Mouse (Mus musculus): Measurements from ENCODE around the gene Pde4b. TPM values are rescaled to one million over a fixed set of nuclear protein-coding genes. Genes with fewer than 3 reads are reported as not detected.

Gene Pde4b
- total RNA-seq, 2 experiments from 2014 or later, result 123 to 127 TPM

DNA sequence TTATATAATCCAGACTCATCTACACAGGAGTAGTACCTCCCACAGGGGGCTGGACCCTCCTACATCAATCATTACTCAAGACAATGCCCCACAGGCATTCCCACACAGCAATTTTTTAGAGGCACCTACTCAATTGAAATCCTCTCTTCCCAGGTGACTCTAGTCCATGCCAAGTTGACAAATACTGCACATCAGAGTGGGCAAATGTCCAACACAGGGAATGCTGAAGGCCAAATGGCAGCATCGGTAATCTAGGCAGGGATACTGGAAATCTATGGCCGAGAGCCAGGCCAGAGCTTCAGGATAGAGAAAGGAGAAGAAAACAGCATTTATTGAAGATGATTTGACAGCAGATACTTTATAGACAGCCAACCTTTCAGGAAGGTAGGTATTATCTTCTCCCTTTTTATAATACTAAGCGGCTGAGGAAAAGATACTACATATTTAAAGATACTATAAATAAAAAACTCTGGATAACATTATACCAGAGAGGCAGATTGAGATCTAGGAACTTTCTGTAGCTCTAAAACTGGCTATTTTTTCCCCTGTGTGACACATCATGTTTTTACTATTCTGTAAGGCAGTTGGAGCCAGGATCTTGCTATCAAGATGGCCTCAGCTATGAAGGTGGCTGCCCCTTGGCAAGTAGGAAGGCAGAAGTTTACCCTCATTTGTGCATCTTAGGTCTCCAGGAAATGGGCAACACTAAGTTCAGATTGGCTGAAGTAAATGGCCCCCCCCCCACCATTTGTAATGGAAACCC is 266.5 kb downstream of the Pde4b start:
- Histone ChIP-seq H3K4me3 (no peak overlapping the region), H3K27ac (peak overlapping the region; percentile 68)
- TF ChIP-seq CTCF (IDR thresholded peaks at IDR 0.05), result no peak
- intact Hi-C loops (cut with DNase I), result no loop called here
- no peak for DNase-seq (ENCODE audit: extremely low spot score in 1 of 2, low spot score in 2 of 2)

- no peak for DNase-seq (ENCODE audit: extremely low spot score in 1 of 2, low spot score in 2 of 2)
- Histone ChIP-seq H3K27ac (no peak overlapping the region), H3K4me3 (no peak overlapping the region)
- no peak for TF ChIP-seq CTCF (IDR thresholded peaks at IDR 0.05)
- intact Hi-C loops (cut with DNase I), result no loop called here
These were observed 280.9 kb downstream of the Pde4b start for GRCm38 (mm10) chr4:102368105-102368735.

GRCm38 (mm10) chr4:102374614-102375013 is 287.3 kb downstream of the Pde4b start:
- no peak for TF ChIP-seq CTCF (IDR thresholded peaks at IDR 0.05)
- no peak for DNase-seq (ENCODE audit: extremely low spot score in 1 of 2, low spot score in 2 of 2)
- no peak overlapping the region for H3K27ac ChIP-seq
- intact Hi-C loops (cut with DNase I), result no loop called here
- no peak overlapping the region for H3K4me3 ChIP-seq

GRCm38 (mm10) chr4:102382763-102383505 is 295.6 kb downstream of the Pde4b start:
- no peak overlapping the region for H3K27ac ChIP-seq
- no peak overlapping the region for H3K4me3 ChIP-seq
- no peak for TF ChIP-seq CTCF (IDR thresholded peaks at IDR 0.05)
- intact Hi-C loops (cut with DNase I), result no loop called here
- no peak for DNase-seq (ENCODE audit: extremely low spot score in 1 of 2, low spot score in 2 of 2)

DNA sequence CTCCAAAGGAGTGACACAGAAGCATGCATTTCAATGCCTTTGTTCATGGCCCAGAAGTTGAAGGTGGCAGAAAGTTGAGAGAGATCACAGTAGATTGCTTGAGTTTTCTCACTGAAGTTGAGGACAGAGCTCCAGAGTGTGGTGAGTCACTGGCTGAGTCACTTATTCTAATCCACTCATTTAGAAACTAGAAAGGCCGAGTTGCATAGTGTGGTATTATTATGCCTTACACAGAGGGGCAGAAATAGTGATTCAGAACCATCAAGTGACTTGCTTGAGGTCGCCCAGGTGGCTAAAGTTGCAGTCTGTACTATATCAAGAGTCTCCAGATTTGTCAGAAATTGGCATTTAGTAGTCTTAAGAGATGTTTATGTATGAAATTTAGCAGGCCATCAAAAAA is 306.3 kb downstream of the Pde4b start:
- no peak overlapping the region for H3K4me3 ChIP-seq
- no peak overlapping the region for H3K27ac ChIP-seq
- intact Hi-C loops (cut with DNase I), result no loop called here
- TF ChIP-seq CTCF (IDR thresholded peaks at IDR 0.05), result no peak
- DNase-seq (ENCODE audit: extremely low spot score in 1 of 2, low spot score in 2 of 2), result no peak

- intact Hi-C loops (cut with DNase I), result no loop called here
- Histone ChIP-seq H3K4me3 (no peak overlapping the region), H3K27ac (no peak overlapping the region; the same call in 1 of the 2 replicates)
- TF ChIP-seq CTCF (IDR thresholded peaks at IDR 0.05), result no peak
- no peak for DNase-seq (ENCODE audit: extremely low spot score in 1 of 2, low spot score in 2 of 2)
These were observed 310.0 kb downstream of the Pde4b start for GRCm38 (mm10) chr4:102397334-102397733.

DNA sequence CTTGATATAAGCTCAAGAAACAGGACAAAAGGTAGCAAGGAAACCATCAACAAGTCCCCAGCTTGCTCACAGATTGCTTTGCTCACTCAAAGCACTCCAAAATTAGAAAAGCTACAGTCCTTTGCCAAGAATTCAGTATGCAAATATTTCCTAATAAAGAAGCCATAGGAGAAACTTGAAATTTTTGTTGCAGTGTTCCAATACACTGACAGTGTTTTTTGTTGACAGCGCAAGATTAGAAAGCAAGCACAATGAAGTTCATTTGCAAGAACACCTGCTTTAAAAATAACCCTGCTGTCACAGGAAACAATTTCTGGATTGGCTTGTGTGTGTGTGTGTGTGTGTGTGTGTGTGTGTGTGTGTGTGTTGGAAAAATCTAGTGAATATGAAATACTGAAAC is 311.2 kb downstream of the Pde4b start:
- intact Hi-C loops (cut with DNase I), result no loop called here
- no peak overlapping the region for H3K4me3 ChIP-seq
- DNase-seq (ENCODE audit: extremely low spot score in 1 of 2, low spot score in 2 of 2), result no peak
- no peak for TF ChIP-seq CTCF (IDR thresholded peaks at IDR 0.05)
- no peak overlapping the region for H3K27ac ChIP-seq

DNA sequence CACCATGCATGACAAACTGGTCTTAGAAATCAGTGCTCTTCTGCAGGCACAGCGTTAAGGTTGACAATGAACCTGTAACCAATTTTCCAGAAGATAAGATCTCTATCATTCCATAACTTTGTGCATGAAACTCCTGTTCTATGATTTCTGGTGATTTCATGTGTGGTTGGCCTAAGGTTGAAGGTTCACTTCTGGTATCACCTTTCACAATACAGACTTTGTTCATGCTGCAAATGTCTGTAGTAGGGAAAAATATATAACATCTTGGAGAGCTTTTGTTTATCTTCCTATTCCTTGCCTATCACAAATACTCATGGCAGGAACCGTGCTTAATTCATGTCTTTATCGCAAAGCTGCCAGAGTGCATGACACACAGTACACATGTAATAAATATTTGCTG is 319.5 kb downstream of the Pde4b start:
- H3K27ac ChIP-seq, result no peak overlapping the region
- intact Hi-C loops (cut with DNase I), result no loop called here
- TF ChIP-seq CTCF (IDR thresholded peaks at IDR 0.05), result no peak

DNA sequence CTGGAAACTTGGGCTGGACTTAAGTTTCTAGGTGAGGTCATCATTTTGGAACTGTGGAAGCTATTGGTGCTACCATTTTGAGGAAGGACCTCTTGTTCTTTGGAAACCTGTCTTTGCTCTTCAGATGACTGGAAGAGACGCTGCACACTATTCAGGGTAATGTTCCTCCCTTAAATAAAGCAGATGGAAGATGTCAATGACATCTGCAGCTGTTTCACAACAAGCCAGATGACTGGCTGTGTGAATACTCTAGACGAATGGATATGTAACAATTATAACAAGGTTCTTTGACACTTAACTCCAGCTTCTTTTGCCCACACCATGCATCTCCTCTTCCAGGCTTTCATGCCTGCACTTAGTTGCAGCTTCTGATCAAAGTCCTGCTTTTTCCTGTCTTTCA is 320.8 kb downstream of the Pde4b start:
- H3K27ac ChIP-seq, result no peak overlapping the region; the same call in 1 of the 2 replicates
- TF ChIP-seq CTCF (IDR thresholded peaks at IDR 0.05), result no peak
- intact Hi-C loops (cut with DNase I), result no loop called here
- no peak for DNase-seq (ENCODE audit: extremely low spot score in 1 of 2, low spot score in 2 of 2)
- H3K4me3 ChIP-seq, result no peak overlapping the region

More for the DNA sequence above, 319.5 kb downstream of the Pde4b start:
- no peak overlapping the region for H3K4me3 ChIP-seq
- no peak for DNase-seq (ENCODE audit: extremely low spot score in 1 of 2, low spot score in 2 of 2)

DNA sequence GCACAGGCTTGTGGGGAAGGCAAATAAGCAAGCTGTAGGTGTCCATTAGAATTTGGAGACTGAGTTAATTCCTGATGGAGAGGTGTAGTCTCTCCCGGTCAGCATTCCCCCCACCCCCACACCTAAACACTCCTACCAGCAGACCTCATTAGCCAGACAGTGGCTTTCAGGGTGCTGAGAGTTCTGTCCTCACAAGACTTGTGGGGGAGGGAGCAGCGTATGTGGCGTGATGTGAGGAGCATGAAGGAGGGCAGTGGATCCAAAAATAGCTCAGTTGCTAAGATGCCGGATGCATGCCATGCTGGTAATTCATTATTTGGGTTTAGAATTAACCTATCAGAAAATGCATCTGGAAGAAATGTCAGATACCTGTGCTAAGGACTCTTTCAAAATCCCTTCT is 321.6 kb downstream of the Pde4b start:
- intact Hi-C loops (cut with DNase I), result no loop called here
- Histone ChIP-seq H3K4me3 (no peak overlapping the region), H3K27ac (peak overlapping the region; percentile 48)
- no peak for DNase-seq (ENCODE audit: extremely low spot score in 1 of 2, low spot score in 2 of 2)
- TF ChIP-seq CTCF (IDR thresholded peaks at IDR 0.05), result no peak

DNA sequence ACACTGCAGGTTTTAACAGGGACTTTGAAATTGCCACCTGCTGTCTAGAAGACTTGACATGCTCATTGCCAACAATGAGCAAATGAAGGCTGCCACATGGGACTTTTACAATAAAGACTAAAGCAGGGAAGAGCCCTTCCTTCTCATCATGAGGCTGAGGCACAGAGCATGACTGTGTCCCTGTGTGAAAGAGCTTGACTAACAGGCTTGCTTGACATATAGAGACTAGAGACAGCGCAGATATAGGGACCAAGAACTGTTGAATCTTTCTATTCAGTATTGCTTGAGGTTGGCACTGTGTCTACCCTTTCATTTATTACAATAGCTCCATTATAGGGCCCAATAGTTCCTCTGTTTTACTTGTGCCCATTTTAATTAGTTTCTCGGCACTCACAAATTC is 325.8 kb downstream of the Pde4b start:
- no peak for TF ChIP-seq CTCF (IDR thresholded peaks at IDR 0.05)
- intact Hi-C loops (cut with DNase I), result no loop called here
- no peak for DNase-seq (ENCODE audit: extremely low spot score in 1 of 2, low spot score in 2 of 2)
- Histone ChIP-seq H3K27ac (peak overlapping the region; percentile 44; the same call in 1 of the 2 replicates), H3K4me3 (no peak overlapping the region)

GRCm38 (mm10) chr4:102413794-102414193 is 326.5 kb downstream of the Pde4b start:
- no peak for DNase-seq (ENCODE audit: extremely low spot score in 1 of 2, low spot score in 2 of 2)
- intact Hi-C loops (cut with DNase I), result no loop called here
- no peak overlapping the region; the same call in 1 of the 2 replicates for H3K27ac ChIP-seq
- H3K4me3 ChIP-seq, result no peak overlapping the region
- TF ChIP-seq CTCF (IDR thresholded peaks at IDR 0.05), result no peak
